Comparison of ENCODE assay signal across 14 mouse cellular contexts in the genomic region with DNA sequence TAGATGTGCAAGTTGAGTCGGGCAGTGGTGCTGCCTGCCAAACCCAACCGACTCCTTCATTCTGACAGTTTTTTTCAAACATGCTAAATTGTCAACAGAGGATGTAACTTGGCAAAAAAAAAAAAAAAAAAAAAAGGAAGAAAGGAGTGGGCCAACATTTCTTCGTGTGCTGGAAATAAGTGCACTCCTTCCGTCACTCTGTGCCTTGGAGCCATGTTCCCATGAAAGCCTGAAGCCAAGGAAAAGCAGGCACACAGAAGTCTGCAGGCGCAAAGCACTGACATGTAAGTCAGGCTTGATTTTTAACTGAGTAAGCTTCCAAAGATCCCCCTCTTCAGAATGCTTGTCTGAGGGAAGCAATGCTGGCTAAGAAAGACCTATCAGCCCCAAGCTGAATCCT.
"Had no signal": no experiment of that assay in that cellular context is flagged by ENCODE, and none has a peak within 500 bp of the region (broad histone marks: within the 10 kb centered on the region; RNA-seq: fewer than 3 reads in every experiment).

No protein-coding gene starts in this region.

- H3K27me3 ChIP-seq: limb, embryonic 13.5 days; neural tube, embryonic 15.5 days had no signal

- H3K9ac ChIP-seq: limb, embryonic 13.5 days; liver, embryonic 14.5 days; neural tube, embryonic 15.5 days had no signal

- H3K4me1 ChIP-seq: limb, embryonic 13.5 days had no signal

- H3K9me3 ChIP-seq: limb, embryonic 13.5 days; midbrain, embryonic 10.5 days; neural tube, embryonic 15.5 days had no signal

- ATAC-seq: lung, postnatal 0 days had no signal

- H3K27ac ChIP-seq: limb, embryonic 13.5 days; liver, embryonic 14.5 days; midbrain, embryonic 10.5 days; neural tube, embryonic 15.5 days had no signal

- DNase-seq: kidney, postnatal 4 days; left cerebral cortex, postnatal 4 days; lung, adult 18-20 months; lung, postnatal 4 days; midbrain, embryonic 14.5 days; right cerebral cortex, adult 18-20 months; right cerebral cortex, postnatal 25 days; thymus, postnatal 4 days had no signal

- H3K4me3 ChIP-seq: limb, embryonic 13.5 days; midbrain, embryonic 10.5 days; myocyte; neural tube, embryonic 15.5 days had no signal

- H3K4me2 ChIP-seq: limb, embryonic 13.5 days; neural tube, embryonic 15.5 days had no signal
